Mouse (Mus musculus): ENCODE results near the gene Matk.

DNA sequence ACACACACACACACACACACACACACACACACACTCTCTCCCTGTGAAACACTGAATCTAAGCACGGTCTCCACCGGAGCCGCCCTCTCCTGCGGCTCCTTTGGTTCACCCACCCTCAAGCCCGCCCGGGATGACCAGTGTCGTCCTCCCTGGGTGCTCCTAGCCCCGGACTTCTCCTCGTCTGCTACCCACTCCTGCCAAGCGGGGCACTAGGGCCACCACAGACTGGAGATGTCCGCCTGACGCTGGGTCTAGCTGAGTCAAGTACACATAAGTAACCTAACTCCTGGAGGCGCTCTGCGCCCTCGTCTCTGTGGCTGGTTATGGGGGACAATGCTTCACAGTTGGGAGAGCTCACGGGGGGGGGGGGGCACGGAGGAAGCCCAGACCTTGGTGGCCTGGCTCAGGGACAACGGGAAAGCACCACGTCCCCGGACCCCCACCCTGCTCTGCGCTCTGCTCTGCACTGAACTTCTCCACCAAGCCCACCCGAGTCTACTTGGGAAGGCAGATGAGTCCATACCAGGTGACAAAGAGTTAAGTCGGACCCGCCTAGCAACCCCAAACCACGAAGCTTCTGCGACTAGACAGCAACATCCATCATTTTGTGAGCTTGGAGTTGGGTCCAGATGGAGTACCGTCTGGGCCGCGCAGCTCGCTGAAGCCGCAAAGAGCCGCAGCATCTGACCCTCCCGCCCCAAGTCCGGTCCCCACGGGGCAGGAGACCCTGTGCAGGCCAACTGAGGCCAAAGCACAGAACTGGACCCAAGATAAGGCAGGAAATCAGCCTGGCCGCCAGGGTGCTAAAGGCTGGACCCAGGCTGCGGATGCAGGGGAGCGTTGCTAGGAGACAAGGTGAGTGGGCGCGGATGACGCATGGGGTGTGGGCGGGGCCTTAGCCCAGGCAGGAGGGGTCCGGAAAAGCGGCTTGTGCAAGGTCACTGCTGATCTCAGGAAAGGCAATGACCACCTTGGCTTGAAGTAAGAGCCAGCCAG, at the start of gene Matk:
- TF ChIP-seq POLR2A (IDR thresholded peaks at IDR 0.05; ENCODE audit: insufficient read length, low read depth) (no peak), CEBPB (IDR thresholded peaks at IDR 0.05; ENCODE audit: insufficient read depth, poor library complexity, severe bottlenecking) (no peak), MAX (IDR thresholded peaks at IDR 0.05; ENCODE audit: low read depth) (no peak), POLR2AphosphoS2 (IDR thresholded peaks at IDR 0.05; ENCODE audit: insufficient read length, low read depth) (peak; percentile 54), REST (IDR thresholded peaks at IDR 0.05; ENCODE audit: insufficient read depth, insufficient read length) (no peak), E2F4 (IDR thresholded peaks at IDR 0.05; ENCODE audit: insufficient read depth) (no peak), TCF12 (IDR thresholded peaks at IDR 0.05; ENCODE audit: insufficient read depth, poor library complexity, severe bottlenecking) (no peak)
